Mouse (Mus musculus): ENCODE results near the gene Gemin6. TPM values are rescaled to one million over a fixed set of nuclear protein-coding genes. Genes with fewer than 3 reads are reported as not detected.

Gemin6 gene
- 17.5 and 18.1 TPM in 2 replicates for polyA plus RNA-seq (2015; fragmentation: Nextera tagmentation; extraction: Ambion mirVana)

GRCm38 (mm10) chr17:80224326-80225116 lies at the start of gene Gemin6:
Gemin6 (plus strand) TSS chr17:80224441.

GRCm38 (mm10) chr17:80206671-80207581 lies 17.3 kb upstream of the Gemin6 start, which contains the start of the genes Srsf7 and Ttc39d:
Srsf7 (minus strand) TSS chr17:80207307.
Ttc39d (plus strand) TSS chr17:80207460.

Other genes with a start within 250 kb of the Gemin6 start
- 23.3 and 28.5 TPM in 2 replicates for gene Hnrnpll, start 162.1 kb upstream of the Gemin6 start, polyA plus RNA-seq (2015; fragmentation: Nextera tagmentation; extraction: Ambion mirVana)
- 4.8 and 4.9 TPM in 2 replicates for gene Galm, start 97.0 kb upstream of the Gemin6 start, polyA plus RNA-seq (2015; fragmentation: Nextera tagmentation; extraction: Ambion mirVana)
- gene Srsf7, start 17.1 kb upstream of the Gemin6 start, polyA plus RNA-seq (2015; fragmentation: Nextera tagmentation; extraction: Ambion mirVana), result 181 and 216 TPM in 2 replicates
- not detected in 2 replicates for gene Ttc39d, start 17.0 kb upstream of the Gemin6 start, polyA plus RNA-seq (2015; fragmentation: Nextera tagmentation; extraction: Ambion mirVana)
- gene Morn2, start 65.8 kb downstream of the Gemin6 start, polyA plus RNA-seq (2015; fragmentation: Nextera tagmentation; extraction: Ambion mirVana), result 8.6 and 9.5 TPM in 2 replicates
- 5.6 and 6.0 TPM in 2 replicates for gene Dhx57, start 66.0 kb downstream of the Gemin6 start, polyA plus RNA-seq (2015; fragmentation: Nextera tagmentation; extraction: Ambion mirVana)
- 0.88 and 1.1 TPM in 2 replicates for gene Arhgef33, start 83.0 kb downstream of the Gemin6 start, polyA plus RNA-seq (2015; fragmentation: Nextera tagmentation; extraction: Ambion mirVana)
- 2.0 TPM in 2 replicates for gene Gm10190, start 149.1 kb downstream of the Gemin6 start, polyA plus RNA-seq (2015; fragmentation: Nextera tagmentation; extraction: Ambion mirVana)